Mouse (Mus musculus): Measurements from ENCODE around the gene Lect2. TPM values are rescaled to one million over a fixed set of nuclear protein-coding genes. Genes with fewer than 3 reads are reported as not detected.

The Lect2 gene
- polyA plus RNA-seq, 1 experiment from 2014 or later, result not detected

- no peak overlapping the region for H3K4me2 ChIP-seq
- no peak overlapping the region for H3K4me3 ChIP-seq
- no peaks in the 10 kb centered on the region for H3K4me1 ChIP-seq
- H3K27ac ChIP-seq, result no peak overlapping the region
- H3K9me3 ChIP-seq, result no peaks in the 10 kb centered on the region
- no peak for ATAC-seq (replicated peaks)
- no peaks in the 10 kb centered on the region for H3K36me3 ChIP-seq (replicated peaks)
- no peak overlapping the region for H3K9ac ChIP-seq
- 87% methylated on average over 11 of the region's 11 CpGs for WGBS
- no peaks in the 10 kb centered on the region for H3K27me3 ChIP-seq (replicated peaks)
These were observed 20.0 kb downstream of the Lect2 start for GRCm38 (mm10) chr13:56528281-56528680.

GRCm38 (mm10) chr13:56527846-56528245, 20.5 kb downstream of the Lect2 start:
- Histone ChIP-seq H3K4me3 (no peak overlapping the region), H3K4me1 (no peaks in the 10 kb centered on the region), H3K27ac (no peak overlapping the region), H3K36me3 (replicated peaks) (no peaks in the 10 kb centered on the region), H3K27me3 (replicated peaks) (no peaks in the 10 kb centered on the region), H3K4me2 (no peak overlapping the region), H3K9ac (no peak overlapping the region), H3K9me3 (no peaks in the 10 kb centered on the region)
- 94% methylated on average over 7 of the region's 7 CpGs for WGBS
- ATAC-seq (replicated peaks), result no peak

GRCm38 (mm10) chr13:56526871-56527270, 21.4 kb downstream of the Lect2 start:
- 82% methylated on average over 12 of the region's 12 CpGs for WGBS
- no peak overlapping the region for H3K4me3 ChIP-seq
- no peaks in the 10 kb centered on the region for H3K9me3 ChIP-seq
- no peak overlapping the region for H3K4me2 ChIP-seq
- no peaks in the 10 kb centered on the region for H3K36me3 ChIP-seq (replicated peaks)
- H3K4me1 ChIP-seq, result no peaks in the 10 kb centered on the region
- no peak for ATAC-seq (replicated peaks)
- no peak overlapping the region for H3K27ac ChIP-seq
- no peaks in the 10 kb centered on the region for H3K27me3 ChIP-seq (replicated peaks)
- no peak overlapping the region for H3K9ac ChIP-seq

- peak overlapping the region; percentile 91 for H3K4me2 ChIP-seq
- peak overlapping the region; percentile 65 for H3K9ac ChIP-seq
- peak overlapping the region; percentile 72 for H3K4me3 ChIP-seq
- whole genome bisulfite sequencing, result 4% methylated on average over 8 of the region's 8 CpGs
- no peaks in the 10 kb centered on the region for H3K27me3 ChIP-seq (replicated peaks)
- 0 out of 2 replicates have a peak overlapping the region, but pooled peaks have one; percentile 9 for H3K27ac ChIP-seq
- ATAC-seq (replicated peaks), result peak; percentile 46
- H3K4me1 ChIP-seq, result no peaks in the 10 kb centered on the region
- H3K36me3 ChIP-seq (replicated peaks), result no peaks in the 10 kb centered on the region
- no peaks in the 10 kb centered on the region for H3K9me3 ChIP-seq
These were observed 25.5 kb downstream of the Lect2 start for GRCm38 (mm10) chr13:56522821-56523167.

- 0 out of 2 replicates have a peak within 1 kb of the TSS, but pooled peaks have one; percentile 9 for H3K27ac ChIP-seq
- no peaks in the 10 kb centered on the region for H3K4me1 ChIP-seq
- peak within 1 kb of the TSS; percentile 72 for H3K4me3 ChIP-seq
- no peaks in the 10 kb centered on the region for H3K9me3 ChIP-seq
- H3K9ac ChIP-seq, result peak within 1 kb of the TSS; percentile 65
- H3K4me2 ChIP-seq, result peak within 1 kb of the TSS; percentile 91
- no peaks in the 10 kb centered on the region for H3K36me3 ChIP-seq (replicated peaks)
- H3K27me3 ChIP-seq (replicated peaks), result no peaks in the 10 kb centered on the region
- peak; percentile 98 for ATAC-seq (replicated peaks)
- 1% methylated on average over 56 of the region's 56 CpGs for WGBS
These were observed 26.1 kb downstream of the Lect2 start, which contains the start of gene Fbxl21 for GRCm38 (mm10) chr13:56522081-56522820. Gene Fbxl21 (plus strand): TSS chr13:56522472.

GRCm38 (mm10) chr13:56516816-56517215, 31.5 kb downstream of the Lect2 start:
- Histone ChIP-seq H3K27ac (no peak overlapping the region), H3K9ac (no peak overlapping the region), H3K9me3 (no peaks in the 10 kb centered on the region), H3K27me3 (replicated peaks) (no peaks in the 10 kb centered on the region), H3K36me3 (replicated peaks) (no peaks in the 10 kb centered on the region), H3K4me2 (no peak overlapping the region), H3K4me3 (no peak overlapping the region), H3K4me1 (peaks cover 6% of the 10 kb centered on the region; the same call in 1 of the 2 replicates)
- WGBS, result 17% methylated on average over 7 of the region's 7 CpGs
- no peak for ATAC-seq (replicated peaks)

- Histone ChIP-seq H3K9ac (no peak overlapping the region), H3K27me3 (replicated peaks) (no peaks in the 10 kb centered on the region), H3K9me3 (no peaks in the 10 kb centered on the region), H3K27ac (no peak overlapping the region), H3K4me2 (no peak overlapping the region), H3K4me3 (no peak overlapping the region), H3K36me3 (replicated peaks) (no peaks in the 10 kb centered on the region), H3K4me1 (peaks cover 6% of the 10 kb centered on the region; the same call in 1 of the 2 replicates)
- no peak for ATAC-seq (replicated peaks)
- WGBS, result 55% methylated on average over 4 of the region's 4 CpGs
These were observed 32.0 kb downstream of the Lect2 start for GRCm38 (mm10) chr13:56516311-56516710.

GRCm38 (mm10) chr13:56513595-56513994, 34.7 kb downstream of the Lect2 start:
- Histone ChIP-seq H3K9ac (no peak overlapping the region), H3K4me3 (no peak overlapping the region), H3K4me2 (no peak overlapping the region), H3K27me3 (replicated peaks) (no peaks in the 10 kb centered on the region), H3K36me3 (replicated peaks) (no peaks in the 10 kb centered on the region), H3K9me3 (no peaks in the 10 kb centered on the region), H3K4me1 (peaks cover 6% of the 10 kb centered on the region; the same call in 1 of the 2 replicates), H3K27ac (no peak overlapping the region)
- no peak for ATAC-seq (replicated peaks)

GRCm38 (mm10) chr13:56509796-56510195, 38.5 kb downstream of the Lect2 start:
- no peak for ATAC-seq (replicated peaks)
- no peaks in the 10 kb centered on the region for H3K27me3 ChIP-seq (replicated peaks)
- no peaks in the 10 kb centered on the region for H3K36me3 ChIP-seq (replicated peaks)
- H3K4me2 ChIP-seq, result no peak overlapping the region
- H3K9me3 ChIP-seq, result no peaks in the 10 kb centered on the region
- no peak overlapping the region for H3K4me3 ChIP-seq
- no peak overlapping the region for H3K27ac ChIP-seq
- WGBS, result 89% methylated on average over 2 of the region's 2 CpGs
- no peak overlapping the region for H3K9ac ChIP-seq
- no peaks in the 10 kb centered on the region for H3K4me1 ChIP-seq

- Histone ChIP-seq H3K4me2 (no peak overlapping the region), H3K4me3 (no peak overlapping the region), H3K9ac (no peak overlapping the region), H3K9me3 (no peaks in the 10 kb centered on the region), H3K27ac (no peak overlapping the region), H3K36me3 (replicated peaks) (no peaks in the 10 kb centered on the region), H3K4me1 (no peaks in the 10 kb centered on the region), H3K27me3 (replicated peaks) (no peaks in the 10 kb centered on the region)
- ATAC-seq (replicated peaks), result no peak
- WGBS, result 78% methylated on average over 6 of the region's 6 CpGs
These were observed 41.3 kb downstream of the Lect2 start for GRCm38 (mm10) chr13:56506871-56507496.

- Histone ChIP-seq H3K4me2 (no peak overlapping the region), H3K27ac (no peak overlapping the region), H3K9ac (no peak overlapping the region), H3K9me3 (no peaks in the 10 kb centered on the region), H3K36me3 (replicated peaks) (no peaks in the 10 kb centered on the region), H3K27me3 (replicated peaks) (no peaks in the 10 kb centered on the region), H3K4me1 (no peaks in the 10 kb centered on the region), H3K4me3 (no peak overlapping the region)
- WGBS, result 73% methylated on average over 6 of the region's 6 CpGs
- ATAC-seq (replicated peaks), result no peak
These were observed 46.4 kb downstream of the Lect2 start for GRCm38 (mm10) chr13:56501866-56502420.

GRCm38 (mm10) chr13:56500636-56501035, 47.7 kb downstream of the Lect2 start:
- no peaks in the 10 kb centered on the region for H3K27me3 ChIP-seq (replicated peaks)
- WGBS, result 88% methylated on average over 8 of the region's 8 CpGs

More at GRCm38 (mm10) chr13:56500636-56501035, 47.7 kb downstream of the Lect2 start:
- Histone ChIP-seq H3K27ac (no peak overlapping the region), H3K9me3 (no peaks in the 10 kb centered on the region), H3K4me1 (no peaks in the 10 kb centered on the region), H3K4me2 (no peak overlapping the region), H3K9ac (no peak overlapping the region), H3K36me3 (replicated peaks) (no peaks in the 10 kb centered on the region), H3K4me3 (no peak overlapping the region)
- ATAC-seq (replicated peaks), result no peak
